Mouse (Mus musculus) heart, adult 9 months (tissue): ENCODE data around the gene Slc3a1.

ENCODE experiments used
- DNase-seq, 2 experiments: peaks; one replicate each; pipeline ENCODE4 v3.0.0; 2022; ENCODE audit warnings: low spot score in 2 of 2

The Slc3a1 gene

DNA sequence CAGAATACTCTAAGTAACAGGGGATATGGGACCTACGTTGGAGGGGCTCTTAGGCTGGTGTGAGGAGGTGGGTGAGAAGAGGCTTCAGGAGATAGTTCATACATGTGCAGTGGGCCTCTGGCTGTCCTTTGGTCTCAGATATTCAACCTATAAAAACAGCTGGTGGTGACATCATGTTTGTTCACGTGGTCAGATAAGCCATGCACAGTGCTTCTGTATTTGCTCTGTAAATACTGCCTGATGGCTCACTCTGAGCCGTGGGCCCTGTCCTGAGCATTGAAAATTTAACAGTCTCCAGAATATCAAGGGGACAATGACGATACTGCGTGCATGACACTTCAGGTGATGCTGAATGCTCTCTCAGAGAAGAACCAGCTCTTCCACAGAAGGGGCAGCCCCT is 9.7 kb downstream of the Slc3a1 start:
- DNase-seq: no peak

GRCm38 (mm10) chr17:85038311-85038710 is 10.1 kb downstream of the Slc3a1 start:
- no peak for DNase-seq

DNA sequence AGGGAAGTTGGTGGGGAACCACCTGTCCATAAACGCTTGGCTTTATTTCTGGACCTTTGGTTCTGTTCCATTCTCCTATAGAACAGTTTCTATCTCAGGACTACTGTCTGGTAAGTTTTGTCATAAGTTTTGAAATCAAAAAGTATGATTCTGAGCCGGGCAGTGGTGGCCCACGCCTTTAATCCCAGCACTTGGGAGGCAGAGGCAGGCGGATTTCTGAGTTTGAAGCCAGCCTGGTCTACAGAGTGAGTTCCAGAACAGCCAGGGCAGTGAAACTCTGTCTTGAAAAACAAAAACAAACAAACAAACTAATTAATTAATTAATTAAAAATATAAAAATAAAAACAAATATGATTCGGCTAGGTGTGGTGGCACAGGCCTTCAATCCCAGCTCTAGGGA is 10.6 kb downstream of the Slc3a1 start:
- no peak for DNase-seq

GRCm38 (mm10) chr17:85040913-85041312 is 12.7 kb downstream of the Slc3a1 start:
- DNase-seq: no peak

DNA sequence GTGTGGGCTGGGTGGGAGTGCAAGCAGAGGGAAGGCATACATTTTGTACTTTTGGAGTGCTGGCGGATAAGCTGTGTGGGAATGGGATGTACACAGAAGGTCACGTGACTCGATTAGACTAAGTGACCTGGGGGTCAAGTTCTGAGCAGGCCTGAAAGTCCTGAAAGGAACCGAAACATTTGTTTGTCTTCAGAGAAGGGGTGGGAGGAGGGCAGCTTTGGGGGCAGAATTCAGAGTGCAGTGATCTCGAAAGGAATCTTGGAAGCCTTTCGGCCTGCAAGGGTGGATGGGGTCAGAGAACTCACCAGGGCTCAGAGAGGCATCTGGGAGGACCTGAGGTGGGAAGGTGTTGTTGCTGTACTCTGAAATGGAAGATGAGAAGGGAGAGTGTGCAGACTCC is 14.2 kb downstream of the Slc3a1 start:
- DNase-seq: no peak

DNA sequence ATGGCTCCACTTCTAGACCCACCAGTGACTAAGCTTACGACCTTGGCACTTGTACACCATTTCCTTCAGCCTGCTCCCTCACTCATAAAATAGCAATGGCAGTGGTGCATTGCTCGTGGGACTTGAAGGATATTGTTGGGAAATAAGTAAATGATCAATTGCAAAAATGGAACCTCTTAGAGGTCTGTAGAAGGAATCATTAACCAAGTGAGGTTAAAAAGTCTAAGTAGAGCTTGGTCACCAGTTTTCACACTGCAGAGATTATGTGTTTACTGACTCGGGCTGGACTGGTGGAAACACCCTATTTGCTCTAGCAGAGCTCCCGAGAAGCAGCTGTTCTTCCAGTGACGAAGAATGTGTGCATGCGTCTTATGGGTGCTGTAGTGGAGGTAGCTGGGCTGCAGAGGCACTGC is 15.2 kb downstream of the Slc3a1 start:
- no peak for DNase-seq

DNA sequence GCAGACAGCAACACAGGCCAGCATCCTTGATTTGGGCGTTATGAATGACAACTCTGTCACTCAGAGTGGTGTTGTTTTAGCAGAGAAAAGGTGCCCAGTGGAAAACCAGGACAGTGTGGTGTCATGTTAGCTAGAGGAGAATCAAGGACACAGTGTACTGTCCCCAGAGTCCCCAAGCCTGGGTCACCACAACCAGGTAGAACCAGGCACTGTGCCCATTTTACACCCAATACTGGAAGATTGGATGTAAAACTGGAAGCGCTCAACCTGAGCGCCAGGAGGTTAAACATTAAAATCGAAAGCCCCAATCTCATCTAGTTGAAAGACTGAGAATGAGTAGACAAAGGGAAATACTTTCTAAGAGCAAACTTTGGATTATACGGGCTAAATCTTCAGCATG is 16.3 kb downstream of the Slc3a1 start:
- DNase-seq: no peak

- no peak for DNase-seq
Observed at GRCm38 (mm10) chr17:85045160-85045559, 17.0 kb downstream of the Slc3a1 start.

GRCm38 (mm10) chr17:85048379-85048778 is 20.2 kb downstream of the Slc3a1 start:
- DNase-seq: no peak

- DNase-seq: no peak
Observed at GRCm38 (mm10) chr17:85058276-85058675, 30.1 kb downstream of the Slc3a1 start.

GRCm38 (mm10) chr17:85059136-85059535 is 31.0 kb downstream of the Slc3a1 start:
- DNase-seq: no peak

DNA sequence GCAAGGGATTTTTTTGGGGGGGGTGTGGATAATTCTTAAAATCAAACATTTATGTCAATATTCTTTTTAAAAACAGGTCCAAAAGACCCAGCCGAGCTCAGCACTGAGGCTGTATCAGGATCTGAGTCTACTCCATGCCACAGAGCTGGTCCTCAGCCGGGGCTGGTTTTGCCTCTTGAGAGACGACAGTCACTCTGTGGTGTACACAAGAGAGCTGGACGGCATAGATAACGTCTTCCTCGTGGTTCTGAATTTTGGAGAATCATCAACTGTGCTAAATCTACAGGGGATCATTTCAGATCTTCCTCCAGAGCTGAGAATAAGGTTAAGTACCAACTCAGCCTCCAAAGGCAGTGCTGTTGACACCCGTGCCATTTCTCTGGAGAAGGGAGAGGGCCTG is 35.4 kb downstream of the Slc3a1 start:
- DNase-seq: no peak

DNA sequence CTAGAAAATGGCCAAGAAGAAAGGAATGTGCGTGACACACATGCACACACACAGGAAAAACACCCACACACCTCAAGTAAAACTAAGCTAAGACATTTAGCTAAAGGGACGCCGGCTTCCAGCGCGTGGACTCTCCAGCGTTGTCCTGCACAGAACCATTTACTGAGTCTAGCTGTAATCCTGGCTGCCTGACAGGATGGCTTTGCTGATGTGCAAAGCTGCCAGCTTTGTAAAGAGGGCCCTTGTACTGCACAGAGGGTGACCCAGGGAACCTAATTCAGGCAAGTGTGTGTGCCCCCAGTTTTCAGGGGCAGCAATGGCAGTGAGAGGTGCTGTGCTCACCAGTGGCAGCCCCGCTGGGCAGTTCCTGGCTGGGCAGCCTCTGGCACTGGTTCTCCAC is 39.2 kb downstream of the Slc3a1 start:
- DNase-seq: no peak

DNA sequence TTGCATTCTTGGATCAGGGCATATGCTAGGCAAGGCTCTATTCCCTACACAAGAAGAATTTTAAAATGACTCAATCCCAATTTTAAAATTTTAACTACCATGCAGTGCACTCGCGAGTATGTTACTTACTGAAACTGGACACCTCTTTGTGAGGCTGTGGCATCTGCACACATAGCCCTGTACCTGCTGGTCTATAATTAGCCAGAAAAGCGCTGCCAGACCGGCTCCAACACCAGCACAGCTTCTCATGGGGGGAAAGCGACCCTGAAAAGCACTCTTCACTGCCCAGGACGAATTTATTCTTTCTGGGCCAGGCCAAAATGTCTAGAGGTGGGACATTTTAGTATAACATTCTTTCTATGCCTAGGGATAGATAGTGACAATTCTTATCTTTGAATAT is 42.5 kb downstream of the Slc3a1 start:
- DNase-seq: no peak

- no peak for DNase-seq
Observed at GRCm38 (mm10) chr17:85071088-85071775, 43.1 kb downstream of the Slc3a1 start.

- DNase-seq: no peak
Observed at GRCm38 (mm10) chr17:85072383-85072782, 44.2 kb downstream of the Slc3a1 start.

- no peak for DNase-seq
Observed at GRCm38 (mm10) chr17:85073214-85073613, 45.0 kb downstream of the Slc3a1 start.

DNA sequence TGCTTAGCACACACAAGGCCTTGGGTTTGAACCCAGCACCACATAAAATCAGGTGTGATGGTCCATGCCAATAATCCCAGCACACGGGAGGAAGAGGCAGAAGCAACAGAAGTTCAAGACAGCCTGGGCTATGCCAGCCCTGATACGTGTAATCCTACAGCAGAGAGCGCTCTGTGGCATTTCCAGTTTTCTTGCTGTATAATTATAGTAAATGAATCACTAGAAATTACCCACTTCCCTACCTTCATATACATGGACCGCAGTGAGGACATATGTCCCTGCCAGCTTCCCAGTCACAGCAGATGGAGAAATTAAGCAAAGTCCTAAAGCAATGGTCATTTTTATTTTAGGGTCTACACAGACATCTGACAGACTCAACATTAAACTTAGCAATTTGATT is 45.9 kb downstream of the Slc3a1 start:
- DNase-seq: no peak

- DNase-seq: no peak
Observed at GRCm38 (mm10) chr17:85079276-85079675, 51.1 kb downstream of the Slc3a1 start.

- DNase-seq: no peak
Observed at GRCm38 (mm10) chr17:85080781-85081180, 52.6 kb downstream of the Slc3a1 start.

GRCm38 (mm10) chr17:85085335-85085734 is 57.2 kb downstream of the Slc3a1 start:
- no peak for DNase-seq

DNA sequence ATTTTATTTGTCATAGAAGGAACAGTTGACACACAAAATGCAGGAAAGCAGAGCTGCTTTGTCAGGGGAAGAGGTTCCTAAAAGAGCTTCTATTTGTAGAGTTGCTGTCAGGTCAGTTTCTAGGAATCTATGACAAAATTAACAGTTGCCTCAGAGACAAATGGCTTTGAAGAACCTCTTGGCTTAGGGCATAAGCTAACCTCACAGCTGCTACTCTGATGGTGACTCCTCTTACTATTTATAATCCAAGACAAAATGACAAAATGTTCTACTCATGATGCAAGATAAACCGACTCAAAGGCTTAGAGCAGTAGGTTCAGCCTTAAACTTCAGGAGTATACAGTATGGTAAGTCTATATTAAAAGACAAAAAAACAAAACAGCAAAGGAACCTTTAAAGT is 58.3 kb downstream of the Slc3a1 start:
- peak; percentile 23 to 35 for DNase-seq

GRCm38 (mm10) chr17:85087591-85087990 is 59.4 kb downstream of the Slc3a1 start:
- peak; percentile 47 to 52 for DNase-seq

DNA sequence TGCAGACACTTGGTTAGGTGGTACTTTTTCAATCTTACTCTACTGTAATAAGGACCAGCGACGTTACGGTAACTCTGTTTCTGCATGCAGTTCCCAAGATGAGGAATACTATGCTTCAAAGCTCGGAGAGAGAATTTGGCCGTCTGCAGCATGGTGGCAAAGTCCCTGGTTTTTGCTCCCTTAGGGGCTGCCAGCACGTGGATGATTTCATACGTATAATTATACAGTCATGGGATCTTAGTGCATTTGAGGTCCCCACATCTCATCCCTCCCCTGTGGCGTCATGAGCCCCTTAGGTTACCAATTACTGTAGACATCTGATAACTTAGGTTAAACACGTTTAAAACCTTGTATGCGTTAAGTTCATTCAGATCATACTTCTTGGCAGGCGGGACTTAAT is 60.2 kb downstream of the Slc3a1 start:
- no peak for DNase-seq
